Mouse (Mus musculus): ENCODE data around the gene Crybg2. TPM values are rescaled to one million over a fixed set of nuclear protein-coding genes. Genes with fewer than 3 reads are reported as not detected.
A peak's percentile ranks its signal among the peaks of the same experiment; 100 is the strongest.

Crybg2 gene
- polyA plus RNA-seq, 1 experiment from 2014 or later, result 0.82 TPM

GRCm38 (mm10) chr4:134084999-134085398 is 24.4 kb downstream of the Crybg2 start:
- no peak overlapping the region for H3K4me2 ChIP-seq

GRCm38 (mm10) chr4:134087412-134087811 is 26.8 kb downstream of the Crybg2 start:
- Histone ChIP-seq H3K4me1 (peaks cover 23% of the 10 kb centered on the region), H3K27me3 (replicated peaks) (0 out of 2 replicates have a peak, but pooled peaks cover 7% of the 10 kb centered on the region), H3K27ac (no peak overlapping the region), H3K36me3 (no peaks in the 10 kb centered on the region), H3K4me3 (no peak overlapping the region), H3K9ac (no peak overlapping the region), H3K9me3 (replicated peaks) (0 out of 2 replicates have a peak, but pooled peaks cover 5% of the 10 kb centered on the region), H3K4me2 (peak overlapping the region; percentile 15; the same call in 1 of the 2 replicates)
- peak; percentile 58; the same call in 1 of the 2 replicates for ATAC-seq
- 23% methylated on average over 7 of the region's 7 CpGs for WGBS (ENCODE audit: insufficient replicate concordance)

More at GRCm38 (mm10) chr4:134084999-134085398, 24.4 kb downstream of the Crybg2 start:
- Histone ChIP-seq H3K4me1 (peaks cover 37% of the 10 kb centered on the region), H3K36me3 (no peaks in the 10 kb centered on the region), H3K9me3 (replicated peaks) (0 out of 2 replicates have a peak, but pooled peaks cover 5% of the 10 kb centered on the region), H3K9ac (no peak overlapping the region), H3K27me3 (replicated peaks) (peaks cover 25% of the 10 kb centered on the region), H3K27ac (no peak overlapping the region), H3K4me3 (no peak overlapping the region)
- ATAC-seq, result no peak
- WGBS (ENCODE audit: insufficient replicate concordance), result 72% methylated on average over 4 of the region's 4 CpGs

GRCm38 (mm10) chr4:134089029-134089428 is 28.4 kb downstream of the Crybg2 start:
- Histone ChIP-seq H3K27me3 (replicated peaks) (no peaks in the 10 kb centered on the region), H3K4me2 (no peak overlapping the region), H3K27ac (no peak overlapping the region), H3K4me3 (no peak overlapping the region), H3K9me3 (replicated peaks) (0 out of 2 replicates have a peak, but pooled peaks cover 5% of the 10 kb centered on the region), H3K36me3 (no peaks in the 10 kb centered on the region), H3K4me1 (peaks cover 17% of the 10 kb centered on the region), H3K9ac (no peak overlapping the region)
- 68% methylated on average over 9 of the region's 9 CpGs for WGBS (ENCODE audit: insufficient replicate concordance)
- no peak for ATAC-seq

GRCm38 (mm10) chr4:134090521-134091224 is 30.1 kb downstream of the Crybg2 start:
- H3K27me3 ChIP-seq (replicated peaks), result no peaks in the 10 kb centered on the region
- H3K4me3 ChIP-seq, result no peak overlapping the region
- whole genome bisulfite sequencing (ENCODE audit: insufficient replicate concordance), result 75% methylated on average over 16 of the region's 16 CpGs
- H3K9ac ChIP-seq, result no peak overlapping the region
- no peaks in the 10 kb centered on the region for H3K36me3 ChIP-seq
- no peak overlapping the region for H3K27ac ChIP-seq
- no peak overlapping the region for H3K4me2 ChIP-seq
- no peaks in the 10 kb centered on the region for H3K9me3 ChIP-seq (replicated peaks)
- peaks cover 17% of the 10 kb centered on the region for H3K4me1 ChIP-seq
- ATAC-seq, result no peak

GRCm38 (mm10) chr4:134091225-134091529 is 30.6 kb downstream of the Crybg2 start:
- Histone ChIP-seq H3K27ac (no peak overlapping the region), H3K9ac (no peak overlapping the region), H3K4me2 (no peak overlapping the region), H3K9me3 (replicated peaks) (no peaks in the 10 kb centered on the region), H3K36me3 (no peaks in the 10 kb centered on the region), H3K27me3 (replicated peaks) (no peaks in the 10 kb centered on the region), H3K4me1 (peaks cover 17% of the 10 kb centered on the region), H3K4me3 (no peak overlapping the region)
- ATAC-seq, result no peak
- WGBS (ENCODE audit: insufficient replicate concordance), result 67% methylated on average over 6 of the region's 6 CpGs

- Histone ChIP-seq H3K9me3 (replicated peaks) (no peaks in the 10 kb centered on the region), H3K27ac (no peak overlapping the region), H3K27me3 (replicated peaks) (no peaks in the 10 kb centered on the region), H3K9ac (no peak overlapping the region), H3K4me1 (peaks cover 11% of the 10 kb centered on the region), H3K36me3 (no peaks in the 10 kb centered on the region), H3K4me2 (no peak overlapping the region), H3K4me3 (no peak overlapping the region)
- WGBS (ENCODE audit: insufficient replicate concordance), result 60% methylated on average over 6 of the region's 6 CpGs
- ATAC-seq, result peak; percentile 24; the same call in 1 of the 2 replicates
Measured at GRCm38 (mm10) chr4:134092382-134093288, 32.0 kb downstream of the Crybg2 start.

- Histone ChIP-seq H3K4me2 (peak overlapping the region; percentile 22; the same call in 1 of the 2 replicates), H3K4me1 (peaks cover 8% of the 10 kb centered on the region), H3K36me3 (no peaks in the 10 kb centered on the region), H3K27me3 (replicated peaks) (no peaks in the 10 kb centered on the region), H3K9ac (no peak overlapping the region), H3K4me3 (peak overlapping the region; percentile 22; the same call in 1 of the 2 replicates), H3K27ac (no peak overlapping the region), H3K9me3 (replicated peaks) (no peaks in the 10 kb centered on the region)
- ATAC-seq, result no peak
- 59% methylated on average over 7 of the region's 7 CpGs for WGBS (ENCODE audit: insufficient replicate concordance)
Measured at GRCm38 (mm10) chr4:134094004-134094564, 33.5 kb downstream of the Crybg2 start.

GRCm38 (mm10) chr4:134094923-134095547 is 34.4 kb downstream of the Crybg2 start, which contains the start of gene Cd52:
TSS of gene Cd52 (minus strand) at chr4:134095082.
- 20% methylated on average over 3 of the region's 3 CpGs for WGBS (ENCODE audit: insufficient replicate concordance)
- Histone ChIP-seq H3K4me3 (peak within 1 kb of the TSS; percentile 22), H3K27me3 (replicated peaks) (no peaks in the 10 kb centered on the region), H3K4me2 (peak within 1 kb of the TSS; percentile 22; the same call in 1 of the 2 replicates), H3K9me3 (replicated peaks) (no peaks in the 10 kb centered on the region), H3K27ac (no peak within 1 kb of the TSS), H3K36me3 (no peaks in the 10 kb centered on the region), H3K4me1 (peaks cover 5% of the 10 kb centered on the region), H3K9ac (no peak within 1 kb of the TSS)
- no peak for ATAC-seq

- no peaks in the 10 kb centered on the region for H3K27me3 ChIP-seq (replicated peaks)
- H3K4me3 ChIP-seq, result no peak overlapping the region
- H3K36me3 ChIP-seq, result no peaks in the 10 kb centered on the region
- no peak overlapping the region for H3K27ac ChIP-seq
- WGBS (ENCODE audit: insufficient replicate concordance), result 72% methylated on average over 3 of the region's 3 CpGs
- H3K4me2 ChIP-seq, result no peak overlapping the region
- no peak overlapping the region for H3K9ac ChIP-seq
- no peaks in the 10 kb centered on the region for H3K9me3 ChIP-seq (replicated peaks)
- peaks cover 5% of the 10 kb centered on the region for H3K4me1 ChIP-seq
- no peak for ATAC-seq
Measured at GRCm38 (mm10) chr4:134096120-134096519, 35.5 kb downstream of the Crybg2 start.

GRCm38 (mm10) chr4:134097015-134097608 is 36.5 kb downstream of the Crybg2 start:
- peaks cover 10% of the 10 kb centered on the region for H3K4me1 ChIP-seq
- no peak overlapping the region for H3K9ac ChIP-seq
- no peaks in the 10 kb centered on the region for H3K9me3 ChIP-seq (replicated peaks)
- no peaks in the 10 kb centered on the region for H3K36me3 ChIP-seq
- no peak overlapping the region for H3K4me2 ChIP-seq
- H3K27me3 ChIP-seq (replicated peaks), result no peaks in the 10 kb centered on the region
- H3K27ac ChIP-seq, result peak overlapping the region; percentile 7; the same call in 1 of the 2 replicates
- H3K4me3 ChIP-seq, result no peak overlapping the region
- 21% methylated on average over 5 of the region's 5 CpGs for WGBS (ENCODE audit: insufficient replicate concordance)
- no peak for ATAC-seq

- Histone ChIP-seq H3K9ac (no peak overlapping the region), H3K27ac (0 out of 2 replicates have a peak overlapping the region, but pooled peaks have one; percentile 15), H3K4me3 (no peak overlapping the region), H3K36me3 (no peaks in the 10 kb centered on the region), H3K4me1 (peaks cover 24% of the 10 kb centered on the region), H3K9me3 (replicated peaks) (no peaks in the 10 kb centered on the region), H3K4me2 (no peak overlapping the region), H3K27me3 (replicated peaks) (no peaks in the 10 kb centered on the region)
- WGBS (ENCODE audit: insufficient replicate concordance), result 25% methylated on average over 8 of the region's 8 CpGs
- no peak for ATAC-seq
Measured at GRCm38 (mm10) chr4:134098628-134099027, 38.0 kb downstream of the Crybg2 start.
